Mouse (Mus musculus): ENCODE data around the gene Enpp5. TPM values are rescaled to one million over a fixed set of nuclear protein-coding genes. Genes with fewer than 3 reads are reported as not detected.

Enpp5 gene
- polyA plus RNA-seq, 1 experiment from 2014 or later: 116 TPM

DNA sequence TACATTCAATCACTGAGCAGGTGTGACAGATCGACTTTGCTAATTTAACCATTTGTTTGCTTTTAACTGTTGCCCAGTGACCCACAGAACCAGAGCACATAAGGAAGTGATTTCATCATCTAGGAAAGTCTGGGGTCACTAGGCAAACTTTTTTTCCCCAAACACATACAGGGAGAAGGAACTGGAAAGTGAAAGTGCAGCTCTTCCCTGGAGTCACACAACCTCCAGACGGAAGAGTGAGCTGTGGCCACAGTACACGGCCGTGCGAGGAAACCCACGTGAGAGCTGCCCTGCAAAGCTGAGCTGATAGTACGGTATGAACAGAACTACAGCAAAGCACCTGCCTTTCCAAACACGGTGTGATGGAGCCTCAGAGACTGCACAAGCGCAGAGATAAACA is 22.3 kb downstream of the Enpp5 start:
- H3K4me3 ChIP-seq: no peak overlapping the region
- no peaks in the 10 kb centered on the region for H3K36me3 ChIP-seq
- H3K9ac ChIP-seq: no peak overlapping the region
- H3K4me2 ChIP-seq: no peak overlapping the region
- no peaks in the 10 kb centered on the region for H3K9me3 ChIP-seq
- H3K4me1 ChIP-seq (replicated peaks): peaks cover 9% of the 10 kb centered on the region
- no peak overlapping the region for H3K27ac ChIP-seq (replicated peaks)
- WGBS: 84% methylated on average over 9 of the region's 9 CpGs
- no peak for ATAC-seq (ENCODE audit: low FRiP score, low read depth)
- no peaks in the 10 kb centered on the region for H3K27me3 ChIP-seq

DNA sequence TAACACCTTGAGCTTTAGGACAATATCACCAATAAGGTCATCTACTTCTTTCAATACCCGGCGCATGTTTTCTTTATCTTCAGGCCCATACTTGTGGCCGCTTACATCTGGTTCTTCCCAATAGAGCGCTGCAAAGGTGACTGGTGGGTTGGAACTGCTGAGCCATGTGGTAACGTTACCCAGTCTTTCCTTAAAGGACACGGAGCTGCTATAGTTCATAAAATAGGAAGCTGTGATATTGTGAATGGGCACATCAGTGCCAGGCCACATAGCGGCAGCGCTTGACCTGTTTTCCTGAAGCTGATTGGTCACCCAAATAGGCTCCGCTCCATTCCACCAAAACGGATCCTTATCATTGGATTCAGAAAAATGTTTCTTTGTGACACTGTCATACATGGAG is 23.3 kb downstream of the Enpp5 start:
- H3K27me3 ChIP-seq: no peaks in the 10 kb centered on the region
- whole genome bisulfite sequencing: 95% methylated on average over 10 of the region's 10 CpGs
- ATAC-seq (ENCODE audit: low FRiP score, low read depth): no peak
- no peak overlapping the region for H3K9ac ChIP-seq
- H3K9me3 ChIP-seq: no peaks in the 10 kb centered on the region
- no peak overlapping the region for H3K4me3 ChIP-seq
- no peaks in the 10 kb centered on the region for H3K36me3 ChIP-seq
- H3K4me1 ChIP-seq (replicated peaks): peaks cover 9% of the 10 kb centered on the region
- no peak overlapping the region for H3K27ac ChIP-seq (replicated peaks)
- H3K4me2 ChIP-seq: no peak overlapping the region

DNA sequence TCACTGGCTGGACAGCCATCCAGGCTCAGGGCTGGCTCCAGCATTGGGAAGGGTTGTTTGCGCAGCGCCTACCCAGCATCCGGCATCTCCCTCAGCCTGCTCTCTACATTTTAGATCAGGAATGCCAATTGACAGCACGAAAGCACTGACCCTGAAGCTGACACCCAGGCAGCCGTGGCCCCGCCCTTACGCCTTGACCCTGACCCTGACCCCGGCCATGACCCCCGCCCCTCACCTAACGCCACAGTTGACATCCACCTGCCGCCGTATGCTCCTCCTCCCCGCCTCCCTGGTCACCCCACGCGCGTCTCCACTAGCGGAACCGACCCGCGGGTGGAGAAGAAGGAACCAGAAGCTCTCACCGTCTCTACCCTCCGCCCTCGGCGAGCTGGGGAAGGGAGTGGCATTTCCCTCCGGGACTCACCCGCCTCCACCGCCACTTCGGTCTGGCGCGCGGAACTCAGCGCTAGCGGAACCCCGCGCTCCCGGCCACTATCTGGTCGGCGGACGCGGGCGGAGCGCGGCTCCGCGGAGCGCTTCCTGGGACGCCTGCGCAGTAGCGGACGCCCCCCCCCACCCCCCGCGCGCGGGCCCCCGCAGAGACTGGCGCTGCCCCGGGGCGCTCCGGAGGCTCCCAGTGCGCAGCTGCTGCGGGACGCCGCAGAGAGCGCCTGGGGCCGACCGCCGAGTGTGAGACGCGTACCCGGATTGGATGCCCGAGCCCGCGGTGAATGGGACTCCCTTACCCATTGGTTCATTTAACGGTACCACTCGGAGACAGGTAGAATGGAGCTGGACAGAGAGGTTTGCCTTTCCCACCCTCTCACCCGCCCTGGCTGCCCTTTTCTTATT is 26.9 kb downstream of the Enpp5 start, which contains the start of gene Enpp4:
Gene Enpp4, minus strand, starts transcription at position 523 of the 852 bp plus-strand sequence.
- Histone ChIP-seq H3K4me3 (peak within 1 kb of the TSS; percentile 85), H3K9ac (peak within 1 kb of the TSS; percentile 70), H3K27me3 (no peaks in the 10 kb centered on the region), H3K4me2 (peak within 1 kb of the TSS; percentile 93), H3K27ac (replicated peaks) (peak within 1 kb of the TSS; percentile 75), H3K36me3 (no peaks in the 10 kb centered on the region), H3K9me3 (no peaks in the 10 kb centered on the region), H3K4me1 (replicated peaks) (peaks cover 9% of the 10 kb centered on the region)
- peak; percentile 99 for ATAC-seq (ENCODE audit: low FRiP score, low read depth)
- WGBS: under 1% methylated on average over 75 of the region's 76 CpGs

DNA sequence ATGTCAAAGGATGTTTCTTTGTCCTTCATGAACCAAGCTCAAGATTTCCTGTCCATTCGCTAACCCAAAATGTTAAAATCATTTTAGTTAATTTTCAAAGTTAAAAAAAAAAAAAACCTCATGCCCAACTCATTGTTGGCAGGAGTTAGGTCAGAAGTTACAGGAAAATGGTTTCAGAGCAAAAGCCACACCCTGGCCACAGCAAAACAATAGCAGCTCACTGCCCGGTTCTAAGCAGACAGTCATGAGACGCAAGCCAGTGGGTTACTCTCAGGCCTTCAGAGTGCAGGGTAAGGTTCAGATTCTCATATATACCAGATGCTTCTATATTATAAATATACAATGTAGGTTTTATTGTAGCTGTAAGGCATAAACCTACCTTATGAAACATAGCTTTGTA is 29.7 kb downstream of the Enpp5 start:
- Histone ChIP-seq H3K4me1 (replicated peaks) (peaks cover 9% of the 10 kb centered on the region), H3K36me3 (no peaks in the 10 kb centered on the region)
- 74% methylated on average over 3 of the region's 3 CpGs for WGBS

DNA sequence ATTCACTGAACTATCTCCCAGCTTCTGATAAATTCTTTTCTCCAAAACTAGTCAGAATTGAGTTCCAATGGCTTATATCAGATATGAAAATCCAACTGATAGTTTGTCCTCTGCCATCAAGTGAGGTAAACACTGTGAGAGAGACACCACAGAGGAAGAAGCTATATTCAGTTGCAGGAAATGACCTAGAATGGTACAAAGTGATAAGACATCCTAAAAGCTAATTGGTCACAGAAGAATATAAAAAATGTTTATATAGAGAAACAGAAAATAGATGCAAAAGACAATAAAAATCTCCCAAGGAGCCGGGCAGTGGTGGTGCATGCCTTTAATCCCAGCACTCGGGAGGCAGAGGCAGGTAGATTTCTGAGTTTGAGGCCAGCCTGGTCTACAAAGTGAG is 38.0 kb downstream of the Enpp5 start:
- Histone ChIP-seq H3K4me3 (no peak overlapping the region), H3K9ac (no peak overlapping the region), H3K27me3 (no peaks in the 10 kb centered on the region), H3K9me3 (no peaks in the 10 kb centered on the region), H3K4me2 (no peak overlapping the region), H3K27ac (replicated peaks) (no peak overlapping the region), H3K4me1 (replicated peaks) (no peaks in the 10 kb centered on the region), H3K36me3 (no peaks in the 10 kb centered on the region)
- 95% methylated on average over 2 of the region's 2 CpGs for WGBS
- ATAC-seq (ENCODE audit: low FRiP score, low read depth): no peak

More for the DNA sequence above, 29.7 kb downstream of the Enpp5 start:
- Histone ChIP-seq H3K27me3 (no peaks in the 10 kb centered on the region), H3K9ac (no peak overlapping the region), H3K4me3 (no peak overlapping the region), H3K4me2 (no peak overlapping the region), H3K27ac (replicated peaks) (no peak overlapping the region), H3K9me3 (no peaks in the 10 kb centered on the region)
- no peak for ATAC-seq (ENCODE audit: low FRiP score, low read depth)

DNA sequence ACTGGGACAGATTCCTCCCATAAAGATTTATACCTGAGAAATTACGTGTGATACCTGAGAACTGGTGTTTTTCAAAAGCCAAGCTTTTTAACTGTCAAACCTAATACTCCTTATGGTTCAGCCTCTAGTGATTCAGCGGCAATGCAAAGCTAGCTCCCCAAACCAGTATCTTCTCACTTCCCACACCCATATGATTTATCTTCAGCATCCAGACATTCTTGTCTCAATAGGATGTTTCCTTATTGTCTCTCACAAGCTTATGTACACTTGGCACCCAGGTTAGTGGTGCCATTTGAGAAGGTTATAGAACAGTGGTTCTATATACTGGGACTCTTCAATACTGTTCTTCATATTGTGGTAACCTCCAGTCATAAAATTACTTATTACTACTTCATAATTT is 39.1 kb downstream of the Enpp5 start:
- Histone ChIP-seq H3K9ac (no peak overlapping the region), H3K4me3 (no peak overlapping the region), H3K9me3 (no peaks in the 10 kb centered on the region), H3K36me3 (no peaks in the 10 kb centered on the region), H3K4me1 (replicated peaks) (no peaks in the 10 kb centered on the region), H3K4me2 (no peak overlapping the region), H3K27me3 (no peaks in the 10 kb centered on the region), H3K27ac (replicated peaks) (no peak overlapping the region)
- WGBS: 85% methylated on average over 2 of the region's 2 CpGs
- ATAC-seq (ENCODE audit: low FRiP score, low read depth): no peak

DNA sequence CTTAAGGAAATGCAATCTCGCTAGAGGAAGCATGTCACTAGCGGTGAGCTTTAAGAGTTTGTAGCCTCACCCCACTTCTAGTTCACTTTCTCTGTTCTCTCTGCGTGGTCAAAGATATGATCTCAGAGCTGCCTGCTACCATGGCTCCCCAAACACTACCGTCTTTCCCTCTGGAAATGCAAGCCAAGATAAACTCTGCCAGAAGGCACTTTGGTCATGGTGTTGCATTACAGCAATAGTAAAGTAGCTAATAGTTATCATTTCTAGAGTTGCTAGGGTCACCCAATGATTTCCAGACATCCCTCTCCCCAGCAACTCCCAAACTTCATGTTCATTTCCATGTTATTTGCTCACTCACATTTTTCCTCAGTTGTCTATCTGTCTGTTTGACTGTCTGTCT is 39.6 kb downstream of the Enpp5 start:
- H3K36me3 ChIP-seq: no peaks in the 10 kb centered on the region
- H3K9me3 ChIP-seq: no peaks in the 10 kb centered on the region
- no peak for ATAC-seq (ENCODE audit: low FRiP score, low read depth)
- WGBS: 85% methylated on average over 4 of the region's 4 CpGs
- no peak overlapping the region for H3K9ac ChIP-seq
- no peaks in the 10 kb centered on the region for H3K27me3 ChIP-seq
- no peak overlapping the region for H3K27ac ChIP-seq (replicated peaks)
- no peak overlapping the region for H3K4me3 ChIP-seq
- H3K4me2 ChIP-seq: no peak overlapping the region
- H3K4me1 ChIP-seq (replicated peaks): no peaks in the 10 kb centered on the region

DNA sequence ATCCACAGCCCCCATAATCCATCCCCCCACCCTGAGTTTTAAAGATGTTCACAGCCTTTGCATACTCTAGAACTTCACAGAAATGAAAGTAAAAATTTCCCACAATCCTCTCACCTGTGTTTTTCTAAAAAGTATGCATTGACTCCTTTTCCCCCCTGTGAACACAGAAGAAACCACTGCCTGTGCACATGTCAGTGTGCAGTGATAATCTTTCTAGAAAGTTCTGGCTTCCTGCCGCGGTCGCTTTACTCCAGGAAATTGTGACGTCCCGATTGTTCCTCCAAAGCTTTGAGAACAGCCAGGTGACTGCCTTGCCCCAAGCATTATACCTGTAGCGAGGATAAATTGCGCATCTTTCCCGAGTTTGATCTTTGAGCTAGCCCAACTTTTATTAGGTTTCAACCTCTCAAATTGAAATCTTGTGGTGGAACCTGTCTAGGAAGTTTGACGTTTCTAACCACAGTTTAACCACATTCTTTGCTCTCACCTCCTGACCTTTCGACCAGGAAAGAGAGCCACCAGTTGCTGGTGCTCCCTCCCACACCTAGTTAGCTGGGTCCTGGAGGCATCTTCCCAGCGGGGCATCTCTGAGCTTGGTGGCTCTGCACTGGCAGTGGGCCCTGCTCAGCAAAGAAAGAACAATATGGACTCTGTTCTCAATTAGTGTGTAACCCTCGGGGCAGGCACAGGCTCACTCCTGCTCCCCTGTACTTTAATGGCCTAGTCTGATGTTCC is 42.9 kb downstream of the Enpp5 start:
- H3K9me3 ChIP-seq: no peaks in the 10 kb centered on the region
- WGBS: 83% methylated on average over 12 of the region's 12 CpGs
- H3K27me3 ChIP-seq: no peaks in the 10 kb centered on the region
- H3K4me2 ChIP-seq: no peak overlapping the region
- no peaks in the 10 kb centered on the region for H3K4me1 ChIP-seq (replicated peaks)
- H3K27ac ChIP-seq (replicated peaks): no peak overlapping the region
- H3K36me3 ChIP-seq: no peaks in the 10 kb centered on the region
- H3K4me3 ChIP-seq: no peak overlapping the region
- no peak for ATAC-seq (ENCODE audit: low FRiP score, low read depth)
- no peak overlapping the region for H3K9ac ChIP-seq

DNA sequence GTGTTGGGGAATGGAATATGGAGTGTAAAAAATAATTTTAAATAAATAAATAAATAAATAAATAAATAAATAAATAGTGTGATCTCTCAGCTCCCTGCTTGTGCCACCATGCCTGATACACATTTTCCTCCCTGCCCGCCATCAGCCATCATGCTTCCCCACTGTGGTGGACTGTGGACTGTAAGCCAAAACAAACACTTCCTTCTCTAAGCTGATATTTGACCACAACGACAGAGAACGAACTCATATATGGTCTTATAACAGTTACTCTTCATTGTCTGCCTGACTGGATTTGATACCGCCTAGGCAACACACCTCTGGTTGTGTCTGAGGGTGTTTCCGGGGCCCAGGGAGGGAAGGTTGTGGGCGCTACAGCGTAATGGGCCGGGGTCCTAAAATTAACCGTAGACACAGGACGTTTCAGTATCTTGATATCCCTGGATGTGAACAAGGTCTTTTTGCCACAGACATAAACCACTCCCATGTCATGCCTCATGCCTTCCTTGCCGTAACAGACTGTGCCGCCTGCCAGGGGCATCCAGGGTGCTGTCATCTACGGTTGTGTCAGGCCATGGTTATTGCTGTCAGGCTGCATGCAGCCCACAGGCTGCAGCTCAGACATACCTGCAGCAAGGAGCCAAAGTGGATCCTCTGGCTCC is 50.6 kb downstream of the Enpp5 start:
- H3K27ac ChIP-seq (replicated peaks): no peak overlapping the region
- H3K4me3 ChIP-seq: no peak overlapping the region
- no peak overlapping the region for H3K4me2 ChIP-seq
- H3K9ac ChIP-seq: no peak overlapping the region
- no peaks in the 10 kb centered on the region for H3K36me3 ChIP-seq
- H3K9me3 ChIP-seq: no peaks in the 10 kb centered on the region
- 0 out of 2 replicates have a peak, but pooled peaks cover 2% of the 10 kb centered on the region for H3K27me3 ChIP-seq
- 89% methylated on average over 13 of the region's 13 CpGs for WGBS
- no peak for ATAC-seq (ENCODE audit: low FRiP score, low read depth)
- H3K4me1 ChIP-seq (replicated peaks): no peaks in the 10 kb centered on the region

DNA sequence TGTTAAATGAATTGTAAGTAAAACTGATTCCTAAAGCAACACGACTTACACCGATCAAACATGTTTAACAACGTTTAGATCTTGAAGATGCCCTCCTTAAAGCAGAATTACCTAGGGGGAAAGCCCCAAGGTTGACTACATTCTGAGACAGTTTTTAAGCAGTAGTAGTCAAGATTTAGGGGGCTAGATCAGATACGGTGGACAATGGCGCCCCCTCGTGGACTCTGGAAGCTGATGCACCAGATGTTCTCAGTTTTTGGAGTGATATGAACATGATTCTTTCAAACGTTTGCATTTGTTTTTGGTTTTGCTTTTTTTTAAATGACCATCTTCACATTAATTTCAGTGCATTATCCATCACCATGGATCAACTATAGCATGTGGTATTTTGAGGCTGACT is 51.8 kb downstream of the Enpp5 start:
- no peak; the same call in 1 of the 2 replicates for ATAC-seq (ENCODE audit: low FRiP score, low read depth)
- H3K27ac ChIP-seq (replicated peaks): no peak overlapping the region
- H3K4me1 ChIP-seq (replicated peaks): no peaks in the 10 kb centered on the region
- no peaks in the 10 kb centered on the region for H3K36me3 ChIP-seq
- no peak overlapping the region for H3K4me3 ChIP-seq
- WGBS: 17% methylated on average over 7 of the region's 7 CpGs
- H3K27me3 ChIP-seq: 0 out of 2 replicates have a peak, but pooled peaks cover 2% of the 10 kb centered on the region
- H3K9ac ChIP-seq: no peak overlapping the region
- H3K9me3 ChIP-seq: no peaks in the 10 kb centered on the region
- no peak overlapping the region for H3K4me2 ChIP-seq

DNA sequence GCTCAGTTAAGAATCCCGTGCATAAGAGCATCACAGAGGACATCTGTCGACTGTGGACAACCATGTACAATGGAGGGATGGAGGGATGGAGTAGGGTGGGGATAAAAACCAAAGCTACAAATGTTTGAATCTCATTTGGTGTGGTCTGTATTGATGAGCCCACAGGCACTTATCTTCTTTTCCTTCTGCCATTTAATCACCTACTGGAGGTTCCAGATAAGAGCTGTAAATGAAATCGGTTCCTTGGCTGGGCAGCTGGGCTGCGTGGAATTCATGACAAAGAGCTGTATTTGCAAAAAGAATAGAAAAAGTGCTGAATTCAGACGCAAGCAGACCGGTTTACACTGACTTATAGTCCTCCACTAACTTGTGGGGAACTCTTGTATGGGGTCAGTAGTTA is 55.5 kb downstream of the Enpp5 start:
- Histone ChIP-seq H3K36me3 (no peaks in the 10 kb centered on the region), H3K27me3 (0 out of 2 replicates have a peak, but pooled peaks cover 2% of the 10 kb centered on the region), H3K4me1 (replicated peaks) (no peaks in the 10 kb centered on the region), H3K27ac (replicated peaks) (no peak overlapping the region), H3K4me2 (no peak overlapping the region), H3K9ac (no peak overlapping the region), H3K9me3 (no peaks in the 10 kb centered on the region), H3K4me3 (no peak overlapping the region)
- WGBS: 71% methylated on average over 6 of the region's 6 CpGs
- ATAC-seq (ENCODE audit: low FRiP score, low read depth): no peak

DNA sequence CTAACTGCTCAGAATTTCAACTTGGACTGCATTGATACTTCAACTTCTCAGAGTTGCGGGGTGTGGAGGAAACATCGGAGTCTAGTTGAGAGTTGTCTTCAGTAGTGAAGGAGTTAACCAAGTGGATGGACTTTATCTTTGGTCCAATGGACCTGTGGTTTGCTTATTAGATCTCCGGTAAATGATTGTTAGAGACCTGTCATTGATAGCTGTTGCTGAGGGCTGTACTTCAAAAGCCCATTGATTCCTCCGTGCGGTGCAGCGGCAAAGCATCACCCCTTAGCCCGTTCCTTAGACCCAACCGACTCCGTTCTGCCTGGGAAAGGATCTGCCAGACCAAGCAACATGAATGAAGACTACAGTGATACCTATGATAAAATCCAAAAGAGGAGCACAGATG is 55.9 kb downstream of the Enpp5 start:
- Histone ChIP-seq H3K4me1 (replicated peaks) (no peaks in the 10 kb centered on the region), H3K27me3 (0 out of 2 replicates have a peak, but pooled peaks cover 2% of the 10 kb centered on the region), H3K36me3 (no peaks in the 10 kb centered on the region), H3K27ac (replicated peaks) (no peak overlapping the region), H3K9me3 (no peaks in the 10 kb centered on the region), H3K4me3 (no peak overlapping the region), H3K4me2 (no peak overlapping the region), H3K9ac (no peak overlapping the region)
- 51% methylated on average over 9 of the region's 9 CpGs for WGBS
- no peak for ATAC-seq (ENCODE audit: low FRiP score, low read depth)

All from hindbrain, embryonic 15.5 days (tissue).